Mouse (Mus musculus) liver, embryonic 16.5 days (tissue): ENCODE data around the gene Thap4. TPM values are rescaled to one million over a fixed set of nuclear protein-coding genes. Genes with fewer than 3 reads are reported as not detected.
"Not testable (repeated sequence)": the region's sequence is repeated elsewhere in the genome, so short reads cannot be mapped to it uniquely, and the experiment has no call there.

Experiments used
- ATAC-seq: fragments of 200-750 bp; cut with Nextera tagmentation; 2 replicates; pipeline ENCODE4 v1.8.0; 2017; ENCODE audit warnings: low read depth, mild to moderate bottlenecking, moderate number of reproducible peaks, moderate library complexity
- H3K27ac ChIP-seq: fragments of 300-500 bp; sonication (generic); 2 replicates; pipeline ENCODE4 v1.5.1; 2014; ENCODE audit warnings: mild to moderate bottlenecking, low read length
- H3K27me3 ChIP-seq: fragments of 300-500 bp; sonication (generic); 2 replicates; pipeline ENCODE4 v1.6.1; 2014; ENCODE audit warnings: low read depth, low read length, mixed read lengths; ENCODE audit not compliant: control insufficient read depth, insufficient read depth
- H3K36me3 ChIP-seq: fragments of 300-500 bp; sonication (generic); 2 replicates; pipeline ENCODE4 v1.6.1; 2014; ENCODE audit warnings: mild to moderate bottlenecking; ENCODE audit not compliant: control insufficient read depth, insufficient read depth
- H3K4me1 ChIP-seq: fragments of 300-500 bp; sonication (generic); 2 replicates; pipeline ENCODE4 v1.6.1; 2014; ENCODE audit warnings: low read depth, low read length, mixed read lengths; ENCODE audit not compliant: control insufficient read depth
- H3K4me2 ChIP-seq: fragments of 300-500 bp; sonication (generic); 2 replicates; pipeline ENCODE4 v1.6.1; 2014; ENCODE audit warnings: low read depth, low read length, mixed read lengths
- H3K4me3 ChIP-seq: fragments of 300-500 bp; sonication (generic); 2 replicates; pipeline ENCODE4 v1.5.1; 2014; ENCODE audit warnings: low read depth, mild to moderate bottlenecking, low read length
- H3K9ac ChIP-seq: fragments of 300-500 bp; sonication (generic); 2 replicates; pipeline ENCODE4 v1.6.1; 2014; ENCODE audit warnings: low read depth, low read length
- H3K9me3 ChIP-seq: fragments of 300-500 bp; sonication (generic); replicated peaks from 2 replicates; pipeline ENCODE4 v1.6.1; 2016; ENCODE audit warnings: low read length; ENCODE audit not compliant: control insufficient read depth
- WGBS: fragments of 180-500 bp; shearing (Covaris S2); extraction: QIAGEN DNeasy Blood & Tissue Kit; methylation state at CpG from one replicate; pipeline ENCODE4 v1.1.7; 2014; ENCODE audit not compliant: insufficient replicate concordance; 5-methylcytosine and 5-hydroxymethylcytosine counted together
- polyA plus RNA-seq: library from polyadenylated mRNA; unstranded; fragments of >200 nt; fragmentation: Nextera tagmentation; extraction: Ambion mirVana; gene quantifications from 2 replicates; pipeline ENCODE4 v1.2.1, GENCODE M21; 2015

Thap4 gene
- polyA plus RNA-seq, 1 experiment from 2014 or later = 11.9 TPM

DNA sequence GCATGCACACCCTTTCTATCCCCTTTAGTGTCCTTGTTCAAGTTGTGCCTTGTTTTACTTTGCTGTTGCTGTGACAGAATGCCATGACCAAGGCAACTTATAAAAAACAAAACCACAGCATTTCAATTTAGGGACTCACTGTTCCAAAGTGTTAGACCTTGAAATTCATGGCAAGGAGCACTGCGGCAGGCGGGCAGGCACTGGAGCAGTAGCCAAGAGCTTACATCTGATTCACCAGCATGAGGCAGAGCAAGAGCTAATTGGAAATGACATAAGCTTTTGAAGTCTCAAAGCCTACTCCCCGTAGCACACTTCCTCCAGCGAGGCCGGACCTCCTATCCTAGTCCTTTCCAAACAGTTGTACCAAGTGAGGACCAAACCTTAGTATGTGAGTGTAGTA lies 22.0 kb upstream of the Thap4 start:
- no peak for ATAC-seq
- H3K9me3 ChIP-seq = no peaks in the 10 kb centered on the region

DNA sequence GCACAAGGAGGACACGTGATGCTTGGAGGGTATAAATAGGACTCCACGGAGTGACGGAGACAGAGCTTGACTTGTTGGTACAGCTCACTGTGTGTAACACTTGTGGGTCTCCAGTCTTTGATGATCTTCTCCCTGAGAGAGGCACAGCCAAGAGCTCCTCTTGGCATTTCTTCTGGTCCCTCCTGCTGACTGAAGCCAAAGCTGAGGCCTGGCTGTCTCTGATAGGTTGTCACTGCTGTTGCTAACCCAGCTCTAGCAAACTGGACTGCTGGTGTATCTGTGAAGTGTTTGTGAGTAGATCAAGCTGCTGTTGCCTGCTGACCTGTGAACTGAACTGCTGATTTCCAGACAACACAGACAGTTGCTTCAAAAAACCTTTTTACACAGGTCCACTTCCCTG lies 15.2 kb upstream of the Thap4 start:
- ATAC-seq = no peak
- Histone ChIP-seq H3K36me3 (peaks cover 21% of the 10 kb centered on the region), H3K9me3 (no peaks in the 10 kb centered on the region), H3K9ac (no peak overlapping the region), H3K4me1 (peaks cover 1% of the 10 kb centered on the region; the same call in 1 of the 2 replicates), H3K27me3 (no peaks in the 10 kb centered on the region), H3K4me3 (no peak overlapping the region), H3K27ac (no peak overlapping the region), H3K4me2 (no peak overlapping the region)
- WGBS = 90% methylated on average over 3 of the region's 3 CpGs

More for the DNA sequence above, 22.0 kb upstream of the Thap4 start:
- Histone ChIP-seq H3K36me3 (peaks cover 53% of the 10 kb centered on the region), H3K9ac (no peak overlapping the region), H3K4me3 (no peak overlapping the region), H3K4me1 (no peaks in the 10 kb centered on the region), H3K27me3 (no peaks in the 10 kb centered on the region), H3K27ac (no peak overlapping the region), H3K4me2 (no peak overlapping the region)
- 84% methylated on average over 5 of the region's 5 CpGs for WGBS

DNA sequence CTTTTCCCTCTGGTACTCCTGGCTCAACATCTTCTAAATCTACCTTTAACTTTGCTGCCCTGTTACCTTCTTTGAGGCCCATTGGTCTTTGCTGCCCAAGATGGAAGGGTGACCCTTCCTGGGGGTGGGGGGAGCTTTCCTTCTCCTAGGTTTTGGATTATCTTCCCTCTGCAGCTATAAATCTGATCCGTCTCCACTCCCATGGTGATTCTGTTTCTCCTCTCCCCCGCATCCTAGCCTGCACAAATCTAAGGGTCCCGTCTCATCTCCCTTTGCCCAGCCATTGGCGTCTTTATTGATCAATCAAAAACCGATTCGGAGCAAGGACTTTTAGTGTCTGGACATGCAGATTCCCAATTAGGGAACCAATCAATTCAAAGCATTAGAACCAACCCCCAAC lies 12.9 kb upstream of the Thap4 start:
- H3K4me1 ChIP-seq = peaks cover 21% of the 10 kb centered on the region
- 88% methylated on average over 6 of the region's 6 CpGs for WGBS
- peaks cover 8% of the 10 kb centered on the region for H3K36me3 ChIP-seq
- H3K4me2 ChIP-seq = no peak overlapping the region
- H3K9ac ChIP-seq = no peak overlapping the region
- no peaks in the 10 kb centered on the region for H3K9me3 ChIP-seq
- no peaks in the 10 kb centered on the region for H3K27me3 ChIP-seq
- ATAC-seq = no peak
- H3K4me3 ChIP-seq = no peak overlapping the region
- H3K27ac ChIP-seq = no peak overlapping the region

DNA sequence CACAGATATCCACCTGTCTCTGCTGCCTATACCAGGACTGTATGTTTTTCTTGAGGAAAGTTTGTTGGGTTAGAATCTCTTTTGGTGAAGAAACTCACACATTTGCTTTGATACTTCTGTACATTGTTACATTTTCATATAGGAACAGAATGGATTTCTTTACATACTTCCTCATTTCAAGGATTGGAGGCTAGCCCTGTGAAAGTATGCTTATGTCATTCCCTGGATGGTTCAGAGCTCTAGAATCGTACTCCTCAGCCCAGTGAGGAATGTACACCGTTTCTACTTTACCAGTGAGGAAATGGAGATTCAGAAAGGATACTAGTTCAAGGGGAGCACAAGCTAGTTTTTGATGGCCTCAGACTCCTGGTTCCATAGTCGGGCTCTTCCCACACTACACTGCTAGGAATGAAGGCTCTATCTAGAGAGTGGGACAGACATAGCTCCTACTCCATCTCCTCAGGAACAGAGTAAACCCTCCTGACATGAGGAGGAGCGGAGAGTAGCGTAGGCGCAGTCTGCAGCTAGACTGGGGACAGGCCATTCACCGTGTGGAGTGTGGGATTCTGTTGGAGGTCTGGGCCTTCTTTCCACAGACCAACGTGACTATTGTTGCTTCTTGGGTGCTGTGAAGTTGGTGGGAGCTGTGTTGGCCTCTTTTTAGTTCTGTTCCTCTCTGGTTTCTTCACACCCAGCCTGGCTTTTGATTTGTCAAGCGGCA lies 10.4 kb upstream of the Thap4 start:
- H3K27me3 ChIP-seq = no peaks in the 10 kb centered on the region

DNA sequence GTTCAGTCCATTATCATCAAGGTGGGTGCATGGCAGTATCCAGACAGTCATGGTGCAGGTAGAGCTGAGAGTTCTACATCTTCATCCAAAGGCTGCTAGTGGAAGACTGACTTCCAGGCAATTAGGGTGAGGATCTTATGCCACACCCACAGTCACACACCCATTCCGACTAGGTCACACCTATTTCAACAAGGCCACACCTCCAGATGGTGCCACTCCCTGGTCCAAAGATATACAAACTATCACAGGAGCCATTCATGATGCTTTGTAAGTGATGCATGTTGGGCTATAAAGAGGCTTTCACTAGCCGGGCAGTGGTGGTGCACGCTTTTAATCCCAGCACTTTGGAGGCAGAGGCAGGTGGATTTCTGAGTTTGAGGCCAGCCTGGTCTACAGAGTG lies 8.9 kb upstream of the Thap4 start:
- 64% methylated on average over 3 of the region's 3 CpGs for WGBS
- H3K27me3 ChIP-seq, H3K9me3 ChIP-seq, H3K4me3 ChIP-seq, H3K9ac ChIP-seq, H3K36me3 ChIP-seq: not testable (repeated sequence)
- Histone ChIP-seq H3K4me1 (peaks cover 31% of the 10 kb centered on the region), H3K27ac (peak overlapping the region; percentile 37; the same call in 1 of the 2 replicates), H3K4me2 (peak overlapping the region; percentile 27)
- peak; percentile 86 for ATAC-seq

More for the DNA sequence above, 10.4 kb upstream of the Thap4 start:
- Histone ChIP-seq H3K9ac (no peak overlapping the region), H3K9me3 (no peaks in the 10 kb centered on the region), H3K4me2 (no peak overlapping the region), H3K36me3 (peaks cover 4% of the 10 kb centered on the region), H3K4me1 (peaks cover 22% of the 10 kb centered on the region), H3K27ac (no peak overlapping the region; the same call in 1 of the 2 replicates), H3K4me3 (no peak overlapping the region)
- 81% methylated on average over 9 of the region's 9 CpGs for WGBS
- ATAC-seq = no peak

DNA sequence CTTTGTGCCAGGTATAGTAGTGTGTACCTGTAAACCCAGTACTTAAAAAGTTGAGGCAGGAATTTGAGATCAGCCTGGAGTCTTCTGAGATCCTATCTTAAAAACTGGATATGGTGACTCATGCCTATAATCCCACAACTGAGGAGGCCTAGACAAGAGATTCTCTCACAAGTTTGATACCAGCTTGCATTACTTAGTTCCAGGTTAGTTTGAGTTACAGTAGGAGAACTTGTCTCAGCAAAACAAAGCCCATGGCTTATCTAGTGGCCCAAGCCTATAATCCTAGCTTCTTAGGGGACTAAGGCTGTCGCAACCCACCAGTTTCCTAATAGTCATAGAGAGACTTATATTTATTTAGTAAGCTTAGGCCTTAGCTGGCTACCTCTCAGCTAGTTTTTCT lies 5.4 kb upstream of the Thap4 start:
- H3K4me3 ChIP-seq = no peak overlapping the region
- H3K4me2 ChIP-seq = no peak overlapping the region
- H3K9ac ChIP-seq = no peak overlapping the region
- 94% methylated on average over 1 of the region's 1 CpGs for WGBS
- H3K27me3 ChIP-seq = no peaks in the 10 kb centered on the region
- ATAC-seq = no peak
- H3K36me3 ChIP-seq = no peaks in the 10 kb centered on the region
- H3K4me1 ChIP-seq = peaks cover 54% of the 10 kb centered on the region
- no peaks in the 10 kb centered on the region for H3K9me3 ChIP-seq
- no peak overlapping the region for H3K27ac ChIP-seq

DNA sequence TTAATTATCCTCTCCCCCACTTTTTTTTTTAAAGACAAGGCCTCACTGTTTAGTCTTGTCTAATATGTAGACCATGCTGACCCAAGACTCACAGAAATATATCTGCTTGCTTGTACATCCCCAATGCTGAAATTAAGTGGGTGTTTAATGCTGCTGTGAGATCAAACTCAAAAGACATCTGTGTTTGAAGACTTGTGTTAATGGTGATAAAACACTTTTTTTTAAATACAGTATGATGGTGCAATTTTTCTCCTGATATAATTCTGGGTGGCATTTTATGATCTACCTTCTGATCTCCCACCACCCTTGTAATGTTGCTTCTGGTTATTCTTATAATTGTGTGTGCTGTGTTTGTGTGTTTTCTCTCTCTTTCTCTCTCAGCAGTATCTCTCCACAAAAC lies 1.5 kb upstream of the Thap4 start:
- peak overlapping the region; percentile 86 for H3K4me3 ChIP-seq
- peak overlapping the region; percentile 94 for H3K27ac ChIP-seq
- H3K9ac ChIP-seq = peak overlapping the region; percentile 93
- H3K4me2 ChIP-seq = peak overlapping the region; percentile 95
- peak; percentile 4 for ATAC-seq
- H3K36me3 ChIP-seq = no peaks in the 10 kb centered on the region
- peaks cover 43% of the 10 kb centered on the region for H3K4me1 ChIP-seq
- H3K27me3 ChIP-seq = no peaks in the 10 kb centered on the region
- H3K9me3 ChIP-seq = no peaks in the 10 kb centered on the region

DNA sequence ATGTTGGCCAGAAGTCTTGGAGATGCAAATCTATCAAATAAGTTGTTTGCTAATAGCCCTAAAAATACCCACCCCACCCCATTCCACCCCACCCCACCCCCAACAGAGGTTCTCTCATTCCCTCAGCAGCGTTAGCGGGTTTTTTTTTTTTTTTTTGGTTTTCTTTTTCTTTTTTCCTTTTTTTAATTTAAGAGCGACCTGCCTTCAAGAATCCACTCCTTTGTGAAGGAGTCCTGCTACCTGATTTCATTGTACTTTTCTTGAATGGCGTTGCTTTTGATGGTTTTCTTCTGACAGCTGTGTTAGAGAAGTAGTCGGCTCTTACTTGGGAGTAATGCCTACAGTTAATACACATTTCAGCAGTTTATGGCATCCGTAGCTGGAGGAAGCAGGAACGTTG lies 954 bp upstream of the Thap4 start:
- 15% methylated on average over 7 of the region's 7 CpGs for WGBS
- Histone ChIP-seq H3K36me3 (no peaks in the 10 kb centered on the region), H3K4me1 (peaks cover 43% of the 10 kb centered on the region), H3K4me3 (peak overlapping the region; percentile 86), H3K27me3 (no peaks in the 10 kb centered on the region), H3K9ac (peak overlapping the region; percentile 93), H3K4me2 (peak overlapping the region; percentile 95), H3K27ac (peak overlapping the region; percentile 94), H3K9me3 (no peaks in the 10 kb centered on the region)
- ATAC-seq = no peak

DNA sequence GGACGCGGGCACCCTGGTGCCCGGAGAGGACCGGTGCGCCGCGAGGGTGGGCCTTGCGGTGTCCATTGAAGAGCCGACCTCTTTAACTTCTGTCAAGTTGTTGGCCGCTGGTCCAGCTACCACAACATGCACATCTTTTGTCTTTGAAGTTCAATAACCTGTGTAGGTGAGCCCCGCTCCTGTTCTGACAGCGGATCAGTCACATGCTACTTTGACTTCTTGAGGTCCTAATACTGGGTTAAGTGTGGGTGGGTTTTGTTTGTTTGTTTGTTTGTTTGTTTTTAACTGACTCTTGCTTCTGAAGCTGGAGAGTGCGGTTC lies 587 bp upstream of the Thap4 start:
- Histone ChIP-seq H3K4me1 (peaks cover 43% of the 10 kb centered on the region), H3K9me3 (no peaks in the 10 kb centered on the region), H3K27me3 (no peaks in the 10 kb centered on the region), H3K9ac (peak overlapping the region; percentile 93), H3K36me3 (no peaks in the 10 kb centered on the region), H3K4me3 (peak overlapping the region; percentile 86), H3K27ac (peak overlapping the region; percentile 94), H3K4me2 (peak overlapping the region; percentile 95)
- WGBS = under 1% methylated on average over 13 of the region's 13 CpGs
- ATAC-seq = no peak
